Mouse (Mus musculus) neural tube, postnatal 0 days (tissue): Measurements from ENCODE around the gene Mms22l. TPM values are rescaled to one million over a fixed set of nuclear protein-coding genes. Genes with fewer than 3 reads are reported as not detected.

Source experiments
- polyA plus RNA-seq: library from polyadenylated mRNA; unstranded; fragments of >200 nt; fragmentation: Nextera tagmentation; extraction: Ambion mirVana; gene quantifications from 2 replicates; pipeline ENCODE4 v1.2.1, GENCODE M21; 2015

Gene Mms22l
- 2.8 and 3.2 TPM in 2 replicates for polyA plus RNA-seq

DNA sequence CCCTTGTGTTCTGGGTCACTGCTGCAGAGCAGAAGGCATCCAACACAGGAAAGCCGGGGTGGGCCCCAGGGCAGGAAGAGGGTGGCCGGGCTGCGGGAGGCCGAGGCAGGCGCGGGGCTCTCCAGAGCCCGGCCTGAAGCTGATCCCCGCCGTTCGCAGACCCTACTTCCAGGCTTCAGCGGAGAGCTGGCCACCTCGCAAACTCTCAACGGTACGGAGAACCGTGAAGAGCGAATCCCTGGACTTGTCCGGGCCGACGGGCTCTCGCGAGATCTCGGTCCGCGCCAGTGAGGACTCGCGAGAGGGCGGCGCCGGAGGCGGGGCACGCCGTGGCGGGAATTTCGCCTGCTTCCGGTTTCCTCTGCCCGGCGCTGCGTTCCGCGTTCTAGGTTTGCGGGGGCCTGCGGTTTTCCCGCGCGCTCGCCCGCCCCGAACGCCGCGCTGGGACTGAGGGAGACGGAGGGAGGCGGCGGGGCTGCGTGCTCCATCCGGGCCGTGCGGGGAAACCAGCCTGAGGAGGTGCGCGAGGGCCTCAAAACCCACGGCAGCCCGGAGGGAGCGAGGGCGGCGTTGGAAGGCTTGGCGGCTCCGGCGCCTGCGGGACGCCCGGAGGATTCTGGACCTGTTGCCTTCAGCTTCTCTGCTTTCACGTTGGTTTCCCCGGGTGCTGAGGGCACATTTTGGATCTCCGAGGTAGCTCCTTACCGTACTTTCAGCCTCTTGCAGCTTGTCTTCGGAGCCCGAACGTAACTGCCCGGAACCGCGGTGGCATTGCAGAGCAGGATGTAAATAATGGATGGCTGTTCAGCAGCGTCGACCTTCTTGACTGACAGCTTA, at the start of gene Mms22l:
TSS of gene Mms22l (plus strand) at position 336 of the 837 bp plus-strand sequence.

